ENCODE assay signal across 22 mouse cellular contexts in genomic region chr11:83879130-83879529, GRCm38 (mm10). TPM values are rescaled to one million over a fixed set of nuclear protein-coding genes. Genes with fewer than 3 reads are reported as not detected.
DNase-seq lines count a peak whose midpoint lies in the region; TF ChIP-seq lines count a peak whose summit lies in the region.
"Had no signal": no experiment of that assay in that cellular context is flagged by ENCODE, and none has a peak within 500 bp of the region (broad histone marks: within the 10 kb centered on the region; RNA-seq: fewer than 3 reads in every experiment).

No protein-coding gene starts in this region.

- no peak overlapping the region for H3ac ChIP-seq in myocyte (ENCODE audit: control insufficient read depth, insufficient read length)

- H3K4me3 ChIP-seq in myocyte, result no peak overlapping the region
- H3K4me3 ChIP-seq: embryonic facial prominence, embryonic 15.5 days; midbrain, embryonic 12.5 days had no signal

- peaks cover 18% of the 10 kb centered on the region for H3K27me3 ChIP-seq in myocyte (ENCODE audit: control insufficient read depth, insufficient read depth, insufficient read length)
- H3K27me3 ChIP-seq: embryonic facial prominence, embryonic 15.5 days; midbrain, embryonic 12.5 days; Patski had no signal

- TF ChIP-seq POLR2A in myocyte (IDR thresholded peaks at IDR 0.05; ENCODE audit: insufficient read length, low read depth), result no peak

- H3K36me3 ChIP-seq in myocyte (ENCODE audit: control insufficient read depth, insufficient read depth), result no peaks in the 10 kb centered on the region
- H3K36me3 ChIP-seq: embryonic facial prominence, embryonic 15.5 days; midbrain, embryonic 12.5 days had no signal

- H3K4me2 ChIP-seq in myocyte (ENCODE audit: low read depth), result peak overlapping the region; percentile 21
- H3K4me2 ChIP-seq: embryonic facial prominence, embryonic 15.5 days; hindbrain, embryonic 14.5 days; midbrain, embryonic 12.5 days had no signal

- no peaks in the 10 kb centered on the region for H3K79me2 ChIP-seq in myocyte (ENCODE audit: control insufficient read depth, insufficient read depth)

- intact Hi-C loops in left cerebral cortex, postnatal 4 days (cut with DNase I), result no loop called here
- intact Hi-C loops in left cerebral cortex, postnatal 14 days (cut with DNase I), result no loop called here

- DNase-seq in adrenal gland, postnatal 10 days, result peak; percentile 11
- DNase-seq in adrenal gland, postnatal 4 days (ENCODE audit: low spot score in 2 of 2), result no peak
- DNase-seq in left cerebral cortex, postnatal 4 days, result peak; percentile 6
- no peak for DNase-seq in left cerebral cortex, postnatal 14 days (ENCODE audit: low spot score in 2 of 2)
- DNase-seq in urinary bladder, postnatal 14 days (ENCODE audit: low spot score), result peak; percentile 34
- no peak for DNase-seq in urinary bladder, postnatal 10 days (ENCODE audit: low spot score)
- DNase-seq in left cerebral cortex, adult 9 months (ENCODE audit: low spot score in 2 of 2), result no peak
- DNase-seq: cerebellum, adult 2 months; gastrocnemius, postnatal 25 days; kidney, adult 11 months; layer of hippocampus, adult 9-11 months; liver; retina, postnatal 1 day; spleen, adult 18-20 months; thymus, adult 18-20 months had no signal

TF ChIP-seq in myocyte, 11 proteins besides CTCF, POLR2A, EP300 and RAD21:
- no peak for TF ChIP-seq TCF12 (IDR thresholded peaks at IDR 0.05; ENCODE audit: insufficient read depth, poor library complexity, severe bottlenecking)
- no peak for TF ChIP-seq POLR2AphosphoS2 (IDR thresholded peaks at IDR 0.05; ENCODE audit: insufficient read length, low read depth)
- no peak for TF ChIP-seq E2F4 (IDR thresholded peaks at IDR 0.05; ENCODE audit: insufficient read depth)
- no peak for TF ChIP-seq TCF3 (IDR thresholded peaks at IDR 0.05; ENCODE audit: insufficient read length, low read depth)
- no peak for TF ChIP-seq SRF (IDR thresholded peaks at IDR 0.05; ENCODE audit: control insufficient read depth, insufficient read length, low read depth)
- TF ChIP-seq MYOD1 (IDR thresholded peaks at IDR 0.05; ENCODE audit: control insufficient read depth in 1 of 3, insufficient read length in 2 of 3, low read depth in 2 of 3), result no peak
- no peak for TF ChIP-seq MAX (IDR thresholded peaks at IDR 0.05; ENCODE audit: low read depth)
- no peak for TF ChIP-seq MYOG (IDR thresholded peaks at IDR 0.05; ENCODE audit: control insufficient read depth in 1 of 3, insufficient read depth in 1 of 3, insufficient read length in 2 of 3, low read depth in 2 of 3)
- TF ChIP-seq CEBPB (IDR thresholded peaks at IDR 0.05; ENCODE audit: insufficient read depth, poor library complexity, severe bottlenecking), result no peak
- TF ChIP-seq USF1 (IDR thresholded peaks at IDR 0.05; ENCODE audit: low read depth), result no peak
- no peak for TF ChIP-seq REST (IDR thresholded peaks at IDR 0.05; ENCODE audit: insufficient read depth, insufficient read length)
TF ChIP-seq in myocyte: peak in this region for 0.

RNA-seq across cellular contexts. Expression of gene Hnf1b, which starts 29.3 kb away (rescaled TPM):
- 1 to 10 TPM; 1.5 to 2.7 TPM for total RNA-seq in adrenal gland, postnatal 10 days (2021)
- 10 to 100 TPM in 1 of 2 experiments, 1 to 10 TPM in 1; 2.2 to 22.2 TPM for total RNA-seq in adrenal gland, postnatal 4 days (2021)
- not detected for total RNA-seq in left cerebral cortex, postnatal 4 days (2021)
- under 1 TPM in 1 of 2 experiments, not detected in 1; 0.22 TPM for total RNA-seq in left cerebral cortex, postnatal 14 days (2021)
- not detected for polyA plus RNA-seq in myocyte (2012; fragmentation: generic; extraction: Trizol)
- total RNA-seq: gastrocnemius, postnatal 25 days; heart, postnatal 10 days had no signal
- polyA plus RNA-seq: embryonic facial prominence, embryonic 15.5 days; forebrain, embryonic 11.5 days; midbrain, embryonic 12.5 days had no signal

Comparison
In these comparisons a context has a peak if more than half of its experiments do, and no peak if none do; other contexts are left out.
1. DNase-seq: peak in adrenal gland, postnatal 10 days (single experiment), left cerebral cortex, postnatal 4 days (single experiment) and urinary bladder, postnatal 14 days (single experiment); none in adrenal gland, postnatal 4 days (0 of 2), left cerebral cortex, postnatal 14 days (0 of 2), urinary bladder, postnatal 10 days (single experiment) and left cerebral cortex, adult 9 months (0 of 2).